Mouse (Mus musculus): ENCODE measurements around the gene Ppcs. TPM values are rescaled to one million over a fixed set of nuclear protein-coding genes. Genes with fewer than 3 reads are reported as not detected.

Ppcs gene
- polyA plus RNA-seq, 1 experiment from 2014 or later = 24.5 TPM

DNA sequence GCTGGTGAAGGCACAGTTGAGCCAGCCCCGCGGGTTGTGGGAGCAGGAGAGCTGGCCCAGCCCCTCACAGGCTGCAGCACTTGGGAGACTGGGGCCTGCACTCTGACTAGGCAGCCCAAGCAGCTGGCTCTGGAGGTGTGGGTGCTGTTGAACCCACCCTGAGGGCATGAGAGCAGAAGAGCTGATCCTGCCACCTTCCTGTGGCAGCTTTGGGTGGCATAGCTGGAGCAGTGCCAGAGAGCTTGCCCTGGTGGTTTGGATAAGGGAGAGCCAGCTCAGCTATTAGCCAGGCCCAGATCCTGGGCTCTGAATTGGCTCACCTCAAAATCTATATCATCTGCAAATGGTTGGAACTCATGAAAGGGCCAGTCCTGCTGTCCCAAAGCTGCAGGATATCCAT is 5.5 kb upstream of the Ppcs start:
- Histone ChIP-seq H3K9ac (replicated peaks; ENCODE audit: low read length) (no peak overlapping the region), H3K4me2 (ENCODE audit: low read length) (no peak overlapping the region), H3K27ac (replicated peaks; ENCODE audit: low read depth, low read length) (no peak overlapping the region), H3K9me3 (ENCODE audit: control insufficient read depth, low read length) (no peaks in the 10 kb centered on the region), H3K36me3 (ENCODE audit: control insufficient read depth, insufficient read depth, low read length) (no peaks in the 10 kb centered on the region), H3K27me3 (ENCODE audit: control insufficient read depth, insufficient read depth, low read length) (no peaks in the 10 kb centered on the region), H3K4me1 (ENCODE audit: control insufficient read depth, insufficient read depth, low read length) (peaks cover 7% of the 10 kb centered on the region), H3K4me3 (replicated peaks; ENCODE audit: low read depth, low read length) (no peak overlapping the region)
- WGBS = 59% methylated on average over 2 of the region's 2 CpGs
- DNase-seq (no peak), ATAC-seq (ENCODE audit: low FRiP score, low TSS enrichment) (no peak)

DNA sequence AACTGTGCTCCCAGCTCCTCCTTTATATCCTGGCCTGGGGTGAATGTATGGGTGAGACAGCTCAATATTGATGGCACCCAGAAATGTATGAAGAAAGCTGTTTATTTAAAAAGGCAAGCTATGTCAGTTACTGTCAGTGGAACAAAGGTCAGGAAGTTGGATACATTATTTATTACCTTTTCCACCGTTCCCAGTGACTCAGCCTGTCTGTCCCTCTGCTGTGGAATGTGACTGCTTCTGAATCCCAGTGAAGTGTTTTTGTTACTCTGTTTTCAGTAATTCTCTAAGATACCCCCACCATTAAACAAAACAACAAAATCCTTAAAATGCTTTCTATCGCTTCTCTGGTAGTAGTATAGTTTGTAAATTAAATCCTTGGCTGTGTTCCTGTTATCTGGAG is 3.4 kb upstream of the Ppcs start:
- Histone ChIP-seq H3K27ac (replicated peaks; ENCODE audit: low read depth, low read length) (no peak overlapping the region), H3K4me2 (ENCODE audit: low read length) (no peak overlapping the region), H3K4me1 (ENCODE audit: control insufficient read depth, insufficient read depth, low read length) (peaks cover 16% of the 10 kb centered on the region), H3K9ac (replicated peaks; ENCODE audit: low read length) (no peak overlapping the region), H3K9me3 (ENCODE audit: control insufficient read depth, low read length) (no peaks in the 10 kb centered on the region), H3K36me3 (ENCODE audit: control insufficient read depth, insufficient read depth, low read length) (no peaks in the 10 kb centered on the region), H3K4me3 (replicated peaks; ENCODE audit: low read depth, low read length) (no peak overlapping the region), H3K27me3 (ENCODE audit: control insufficient read depth, insufficient read depth, low read length) (no peaks in the 10 kb centered on the region)
- DNase-seq = no peak
- ATAC-seq (ENCODE audit: low FRiP score, low TSS enrichment) = no peak
- 69% methylated on average over 2 of the region's 2 CpGs for WGBS

DNA sequence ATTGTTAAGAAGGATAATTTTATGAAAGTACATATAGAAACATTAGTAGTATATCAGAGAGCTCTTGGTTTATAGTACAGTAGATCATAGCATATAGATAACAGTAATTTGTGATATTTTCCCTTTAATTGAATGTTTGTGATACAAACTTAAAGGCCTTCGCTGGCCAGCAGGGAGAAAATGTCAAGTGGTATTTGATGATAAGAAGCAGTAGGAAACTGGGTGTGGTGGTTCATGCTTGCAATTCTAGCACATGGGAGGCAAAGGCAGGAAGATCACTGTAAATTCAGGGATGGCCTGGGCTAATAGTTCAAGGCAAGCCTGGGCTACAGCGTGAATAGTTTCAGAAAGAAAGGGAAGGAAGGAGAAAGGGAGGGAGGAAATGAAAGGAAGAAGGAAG is 2.9 kb upstream of the Ppcs start:
- Histone ChIP-seq H3K36me3 (ENCODE audit: control insufficient read depth, insufficient read depth, low read length) (no peaks in the 10 kb centered on the region), H3K9ac (replicated peaks; ENCODE audit: low read length) (no peak overlapping the region), H3K27me3 (ENCODE audit: control insufficient read depth, insufficient read depth, low read length) (no peaks in the 10 kb centered on the region), H3K4me3 (replicated peaks; ENCODE audit: low read depth, low read length) (no peak overlapping the region), H3K4me1 (ENCODE audit: control insufficient read depth, insufficient read depth, low read length) (peaks cover 16% of the 10 kb centered on the region), H3K27ac (replicated peaks; ENCODE audit: low read depth, low read length) (no peak overlapping the region), H3K9me3 (ENCODE audit: control insufficient read depth, low read length) (no peaks in the 10 kb centered on the region), H3K4me2 (ENCODE audit: low read length) (no peak overlapping the region)
- DNase-seq (no peak), ATAC-seq (ENCODE audit: low FRiP score, low TSS enrichment) (no peak)
- WGBS = 96% methylated on average over 2 of the region's 2 CpGs

DNA sequence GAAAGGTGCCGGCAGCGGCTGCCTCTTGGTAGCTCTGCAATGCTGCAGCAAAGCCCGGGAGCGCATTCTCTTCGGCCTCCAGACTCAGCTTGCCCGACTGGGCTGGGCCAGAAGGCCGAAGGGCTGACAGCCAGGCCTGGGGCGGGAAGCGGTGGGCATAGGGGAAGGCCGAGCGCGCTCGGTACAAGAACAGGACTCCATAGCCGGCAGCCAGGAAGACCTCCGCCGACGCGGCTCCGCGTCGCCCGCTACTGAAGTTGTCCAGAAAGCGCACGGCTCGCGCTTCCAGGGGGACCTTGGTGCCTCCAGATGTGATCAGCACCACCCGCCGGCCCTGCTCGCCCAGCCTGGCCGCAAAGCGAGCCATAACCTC is 313 bp downstream of the Ppcs start:
- Histone ChIP-seq H3K4me3 (replicated peaks; ENCODE audit: low read depth, low read length) (peak overlapping the region; percentile 59), H3K36me3 (ENCODE audit: control insufficient read depth, insufficient read depth, low read length) (0 out of 2 replicates have a peak, but pooled peaks cover 3% of the 10 kb centered on the region), H3K9ac (replicated peaks; ENCODE audit: low read length) (peak overlapping the region; percentile 70), H3K4me1 (ENCODE audit: control insufficient read depth, insufficient read depth, low read length) (peaks cover 16% of the 10 kb centered on the region), H3K4me2 (ENCODE audit: low read length) (peak overlapping the region; percentile 94), H3K27me3 (ENCODE audit: control insufficient read depth, insufficient read depth, low read length) (0 out of 2 replicates have a peak, but pooled peaks cover 4% of the 10 kb centered on the region), H3K9me3 (ENCODE audit: control insufficient read depth, low read length) (no peaks in the 10 kb centered on the region), H3K27ac (replicated peaks; ENCODE audit: low read depth, low read length) (peak overlapping the region; percentile 90)
- WGBS = under 1% methylated on average over 31 of the region's 31 CpGs
- DNase-seq = no peak
- peak; percentile 65 for ATAC-seq (ENCODE audit: low FRiP score, low TSS enrichment)

DNA sequence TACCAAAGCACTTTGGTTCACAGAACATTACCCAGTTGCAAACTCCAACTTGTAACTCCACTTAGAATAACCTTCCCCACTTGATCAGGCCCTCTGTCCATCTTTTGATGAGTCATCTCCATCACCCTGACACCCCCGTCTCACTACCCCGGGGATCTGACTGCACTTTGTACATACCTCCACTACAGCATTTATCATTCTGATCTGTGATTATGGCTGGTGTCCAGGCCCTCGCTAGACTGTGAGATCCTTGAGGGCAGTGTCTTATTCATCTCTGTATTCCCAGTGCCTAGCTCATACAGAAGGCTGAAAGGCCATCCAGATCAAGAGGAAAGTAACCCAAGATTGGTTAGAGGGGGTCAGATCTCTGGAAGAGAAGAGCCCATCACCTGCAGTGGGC is 1.0 kb downstream of the Ppcs start:
- Histone ChIP-seq H3K9me3 (ENCODE audit: control insufficient read depth, low read length) (no peaks in the 10 kb centered on the region), H3K27ac (replicated peaks; ENCODE audit: low read depth, low read length) (peak overlapping the region; percentile 90; the same call in 1 of the 2 replicates), H3K4me1 (ENCODE audit: control insufficient read depth, insufficient read depth, low read length) (peaks cover 16% of the 10 kb centered on the region), H3K4me3 (replicated peaks; ENCODE audit: low read depth, low read length) (peak overlapping the region; percentile 59), H3K4me2 (ENCODE audit: low read length) (peak overlapping the region; percentile 94), H3K9ac (replicated peaks; ENCODE audit: low read length) (peak overlapping the region; percentile 70), H3K36me3 (ENCODE audit: control insufficient read depth, insufficient read depth, low read length) (0 out of 2 replicates have a peak, but pooled peaks cover 3% of the 10 kb centered on the region), H3K27me3 (ENCODE audit: control insufficient read depth, insufficient read depth, low read length) (0 out of 2 replicates have a peak, but pooled peaks cover 8% of the 10 kb centered on the region)
- DNase-seq = no peak
- WGBS = 69% methylated on average over 3 of the region's 3 CpGs
- no peak for ATAC-seq (ENCODE audit: low FRiP score, low TSS enrichment)

DNA sequence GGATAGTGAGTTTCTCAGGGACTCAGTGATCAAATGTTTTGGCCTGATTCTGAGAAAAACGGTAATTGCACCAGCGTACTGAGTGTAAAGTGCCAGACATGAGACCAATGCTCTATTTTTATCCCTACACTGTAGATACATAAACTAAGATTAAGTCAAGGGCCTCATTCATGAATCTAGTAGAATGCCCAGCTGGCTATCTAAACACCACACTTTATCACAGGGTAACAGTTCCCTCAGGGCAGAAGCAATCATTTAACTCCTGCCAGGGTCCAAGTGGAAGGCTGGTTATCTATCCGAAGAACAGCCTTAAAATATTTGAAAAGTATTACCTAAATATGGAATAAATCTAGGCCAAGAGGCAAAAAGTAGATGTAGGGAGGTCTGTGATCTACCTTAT is 4.3 kb downstream of the Ppcs start:
- Histone ChIP-seq H3K27me3 (ENCODE audit: control insufficient read depth, insufficient read depth, low read length) (0 out of 2 replicates have a peak, but pooled peaks cover 8% of the 10 kb centered on the region), H3K9ac (replicated peaks; ENCODE audit: low read length) (no peak overlapping the region), H3K4me2 (ENCODE audit: low read length) (no peak overlapping the region), H3K9me3 (ENCODE audit: control insufficient read depth, low read length) (no peaks in the 10 kb centered on the region), H3K4me3 (replicated peaks; ENCODE audit: low read depth, low read length) (no peak overlapping the region), H3K27ac (replicated peaks; ENCODE audit: low read depth, low read length) (no peak overlapping the region), H3K36me3 (ENCODE audit: control insufficient read depth, insufficient read depth, low read length) (0 out of 2 replicates have a peak, but pooled peaks cover 3% of the 10 kb centered on the region), H3K4me1 (ENCODE audit: control insufficient read depth, insufficient read depth, low read length) (peaks cover 10% of the 10 kb centered on the region)
- no peak for DNase-seq
- WGBS = 91% methylated on average over 3 of the region's 3 CpGs
- ATAC-seq (ENCODE audit: low FRiP score, low TSS enrichment) = no peak

DNA sequence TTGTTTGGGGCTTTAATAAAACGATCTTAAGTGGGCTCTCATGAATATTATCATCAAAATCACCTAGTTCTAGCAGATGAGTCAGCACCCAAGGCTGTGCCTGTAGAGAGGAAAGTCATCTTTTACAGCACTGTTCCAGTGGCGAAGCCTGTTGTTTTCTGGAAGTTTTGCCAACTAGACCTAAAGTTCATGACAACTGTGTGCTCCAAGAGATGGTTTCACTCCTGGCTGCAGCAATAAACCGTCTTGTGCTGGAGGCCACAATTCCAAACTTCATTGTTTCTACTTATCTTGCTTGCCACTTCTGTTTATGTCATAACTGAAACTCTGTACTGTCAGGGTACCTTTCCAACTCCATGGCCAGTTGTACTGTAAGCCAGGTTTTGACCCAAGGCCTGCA is 5.0 kb downstream of the Ppcs start:
- Histone ChIP-seq H3K4me2 (ENCODE audit: low read length) (no peak overlapping the region), H3K9ac (replicated peaks; ENCODE audit: low read length) (no peak overlapping the region), H3K36me3 (ENCODE audit: control insufficient read depth, insufficient read depth, low read length) (0 out of 2 replicates have a peak, but pooled peaks cover 3% of the 10 kb centered on the region), H3K27ac (replicated peaks; ENCODE audit: low read depth, low read length) (no peak overlapping the region), H3K9me3 (ENCODE audit: control insufficient read depth, low read length) (no peaks in the 10 kb centered on the region), H3K4me3 (replicated peaks; ENCODE audit: low read depth, low read length) (no peak overlapping the region), H3K27me3 (ENCODE audit: control insufficient read depth, insufficient read depth, low read length) (0 out of 2 replicates have a peak, but pooled peaks cover 8% of the 10 kb centered on the region), H3K4me1 (ENCODE audit: control insufficient read depth, insufficient read depth, low read length) (peaks cover 9% of the 10 kb centered on the region)
- WGBS = 85% methylated on average over 3 of the region's 3 CpGs
- DNase-seq = no peak
- ATAC-seq (ENCODE audit: low FRiP score, low TSS enrichment) = no peak

DNA sequence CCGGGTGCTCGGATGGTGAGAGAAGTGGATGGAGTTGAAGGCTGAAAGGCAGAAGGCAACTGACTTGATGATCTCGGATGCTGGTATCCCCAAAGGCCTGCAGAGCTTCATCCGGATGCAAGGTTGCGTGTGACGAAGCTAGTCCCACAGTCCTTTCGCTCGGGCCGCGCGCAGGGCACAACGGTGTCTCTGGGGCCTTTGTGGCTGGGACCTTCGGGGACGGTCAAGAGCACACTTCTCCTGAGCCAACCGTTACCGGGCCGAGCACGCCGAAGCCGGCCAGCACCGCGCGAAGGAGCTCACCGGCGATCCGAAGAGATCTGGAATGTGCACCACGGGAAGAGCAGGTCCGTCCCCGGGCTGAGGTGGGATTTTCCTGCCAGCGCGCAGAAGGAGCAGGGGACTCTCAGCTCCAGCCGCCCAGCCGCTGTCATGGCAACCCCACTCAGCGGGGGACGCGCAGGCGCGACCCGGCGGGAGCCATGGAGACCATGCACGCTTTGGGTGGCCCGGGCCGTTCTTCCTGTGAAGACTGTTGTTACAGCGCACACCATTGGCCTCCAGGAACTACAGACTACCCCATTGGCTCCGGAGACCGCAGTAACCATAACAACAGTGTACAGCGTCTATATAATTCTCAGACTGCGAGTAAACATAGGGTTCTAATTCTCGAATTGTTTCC is 7.0 kb downstream of the Ppcs start, which contains the start of gene Ccdc30:
TSS of gene Ccdc30 (minus strand) at position 450 of the 682 bp plus-strand sequence.
- H3K27me3 ChIP-seq (ENCODE audit: control insufficient read depth, insufficient read depth, low read length) = 0 out of 2 replicates have a peak, but pooled peaks cover 8% of the 10 kb centered on the region

DNA sequence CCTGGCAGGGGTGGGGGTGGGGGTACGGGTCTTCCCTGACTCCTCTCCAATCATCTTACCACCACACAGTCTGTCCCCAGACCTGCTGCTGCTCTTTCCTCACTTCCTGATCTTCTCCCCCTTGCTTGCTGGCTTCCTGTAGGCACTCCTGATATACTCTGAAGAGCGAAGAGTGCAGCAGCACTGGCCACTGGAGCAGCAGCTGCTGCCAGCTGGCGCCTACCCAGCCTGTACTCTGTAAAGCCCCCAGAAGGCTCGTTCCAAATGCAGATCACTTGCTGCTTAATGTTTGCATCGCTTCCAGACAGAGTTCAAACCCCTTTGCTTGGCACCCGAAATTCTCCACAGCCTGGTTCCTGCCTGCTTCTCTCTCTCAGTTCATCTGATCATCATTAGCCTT is 9.4 kb downstream of the Ppcs start:
- Histone ChIP-seq H3K4me3 (replicated peaks; ENCODE audit: low read depth, low read length) (no peak overlapping the region), H3K9ac (replicated peaks; ENCODE audit: low read length) (no peak overlapping the region), H3K27ac (replicated peaks; ENCODE audit: low read depth, low read length) (no peak overlapping the region), H3K27me3 (ENCODE audit: control insufficient read depth, insufficient read depth, low read length) (0 out of 2 replicates have a peak, but pooled peaks cover 8% of the 10 kb centered on the region), H3K9me3 (ENCODE audit: control insufficient read depth, low read length) (no peaks in the 10 kb centered on the region), H3K4me1 (ENCODE audit: control insufficient read depth, insufficient read depth, low read length) (no peaks in the 10 kb centered on the region), H3K36me3 (ENCODE audit: control insufficient read depth, insufficient read depth, low read length) (no peaks in the 10 kb centered on the region), H3K4me2 (ENCODE audit: low read length) (no peak overlapping the region)
- ATAC-seq (ENCODE audit: low FRiP score, low TSS enrichment) (no peak), DNase-seq (peak; percentile 60)
- 72% methylated on average over 6 of the region's 6 CpGs for WGBS

More for the DNA sequence above, 7.0 kb downstream of the Ppcs start, which contains the start of gene Ccdc30:
- ATAC-seq (ENCODE audit: low FRiP score, low TSS enrichment) (peak; percentile 99), DNase-seq (peak; percentile 97)
- H3K4me2 ChIP-seq (ENCODE audit: low read length) = peak within 1 kb of the TSS; percentile 83
- H3K4me1 ChIP-seq (ENCODE audit: control insufficient read depth, insufficient read depth, low read length) = no peaks in the 10 kb centered on the region
- peak within 1 kb of the TSS; percentile 76 for H3K27ac ChIP-seq (replicated peaks; ENCODE audit: low read depth, low read length)
- H3K4me3 ChIP-seq (replicated peaks; ENCODE audit: low read depth, low read length) = peak within 1 kb of the TSS; percentile 66
- WGBS = under 1% methylated on average over 49 of the region's 49 CpGs
- H3K36me3 ChIP-seq (ENCODE audit: control insufficient read depth, insufficient read depth, low read length) = 0 out of 2 replicates have a peak, but pooled peaks cover 3% of the 10 kb centered on the region
- no peaks in the 10 kb centered on the region for H3K9me3 ChIP-seq (ENCODE audit: control insufficient read depth, low read length)
- H3K9ac ChIP-seq (replicated peaks; ENCODE audit: low read length) = peak within 1 kb of the TSS; percentile 64

Measured in midbrain, embryonic 14.5 days (tissue).